Mouse (Mus musculus) lung, embryonic 14.5 days (tissue): ENCODE measurements around the gene Pgrmc2. TPM values are rescaled to one million over a fixed set of nuclear protein-coding genes. Genes with fewer than 3 reads are reported as not detected.

Experiments
- ATAC-seq: fragments of 200-750 bp; cut with Nextera tagmentation; 2 replicates; pipeline ENCODE4 v1.8.0; 2017; ENCODE audit warnings: mild to moderate bottlenecking, moderate TSS enrichment, moderate library complexity; ENCODE audit not compliant: insufficient read depth
- DNase-seq: peaks from one replicate; pipeline ENCODE4 v3.0.0-alpha.2; 2015
- H3K27ac ChIP-seq: fragments of 300-500 bp; sonication (generic); 2 replicates; pipeline ENCODE4 v1.5.1; 2014; ENCODE audit warnings: low read depth, mild to moderate bottlenecking, moderate library complexity
- H3K27me3 ChIP-seq: fragments of 300-500 bp; sonication (generic); 2 replicates; pipeline ENCODE4 v1.6.1; 2014; ENCODE audit warnings: low read length, control low read depth; ENCODE audit not compliant: insufficient read depth
- H3K36me3 ChIP-seq: fragments of 300-500 bp; sonication (generic); 2 replicates; pipeline ENCODE4 v1.6.1; 2014; ENCODE audit warnings: control low read depth; ENCODE audit not compliant: insufficient read depth
- H3K4me1 ChIP-seq: fragments of 300-500 bp; sonication (generic); 2 replicates; pipeline ENCODE4 v1.6.1; 2014; ENCODE audit warnings: antibody characterized with exemption, control low read depth; ENCODE audit not compliant: insufficient read depth
- H3K4me2 ChIP-seq: fragments of 300-500 bp; sonication (generic); 2 replicates; pipeline ENCODE4 v1.6.1; 2014; ENCODE audit warnings: mild to moderate bottlenecking
- H3K4me3 ChIP-seq: fragments of 300-500 bp; sonication (generic); 2 replicates; pipeline ENCODE4 v1.5.1; 2014; ENCODE audit warnings: low read depth, low read length
- H3K9ac ChIP-seq: fragments of 300-500 bp; sonication (generic); 2 replicates; pipeline ENCODE4 v1.6.1; 2014
- H3K9me3 ChIP-seq: fragments of 300-500 bp; sonication (generic); 2 replicates; pipeline ENCODE4 v1.6.1; 2016; ENCODE audit warnings: low read depth, low read length, control low read depth
- CTCF ChIP-seq: IDR thresholded peaks from 2 replicates; pipeline ENCODE4 v1.5.1; 2016; ENCODE audit warnings: antibody characterized with exemption, low read depth
- WGBS: fragments of 180-500 bp; shearing (Covaris S2); extraction: QIAGEN DNeasy Blood & Tissue Kit; methylation state at CpG from one replicate; pipeline ENCODE4 v1.1.7; 2014; 5-methylcytosine and 5-hydroxymethylcytosine counted together
- polyA plus RNA-seq: library from polyadenylated mRNA; unstranded; fragments of >200 nt; fragmentation: Nextera tagmentation; extraction: Ambion mirVana; gene quantifications from 2 replicates; pipeline ENCODE4 v1.2.1, GENCODE M21; 2014

Gene Pgrmc2
- polyA plus RNA-seq, 1 experiment from 2014 or later, result 26.5 TPM

DNA sequence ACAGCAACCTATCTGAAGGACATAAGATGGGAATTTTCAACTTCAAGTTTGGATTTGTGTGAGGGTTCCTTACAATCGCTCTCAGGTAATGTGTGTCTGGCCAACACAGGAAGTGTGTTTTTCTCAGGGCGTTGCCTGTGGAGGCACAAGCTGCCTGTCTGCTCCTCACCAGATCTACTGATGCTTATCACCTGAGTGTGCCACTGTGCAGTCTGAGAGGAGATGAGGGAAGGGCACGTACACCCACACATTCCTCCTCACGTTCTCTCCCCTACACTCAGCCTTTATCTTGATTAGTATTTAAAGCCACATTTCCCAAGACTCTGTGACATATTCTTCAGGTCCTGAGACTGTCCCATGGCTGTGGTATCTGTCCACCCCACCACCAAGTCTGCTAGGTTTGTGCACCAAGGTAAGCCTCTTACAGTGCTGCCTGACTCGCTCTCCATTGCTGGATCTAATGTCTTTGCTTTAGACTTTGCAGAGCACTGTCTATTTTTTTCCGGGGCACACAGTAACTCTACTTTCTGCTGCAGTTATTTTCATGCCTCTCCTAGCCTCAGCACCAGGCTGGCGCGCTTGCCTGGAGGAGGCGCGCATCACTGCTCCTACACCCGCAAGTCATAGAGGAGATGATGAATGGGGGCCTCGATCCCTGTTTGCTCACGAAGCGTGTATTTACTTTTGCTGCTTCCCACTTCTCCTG, 24.9 kb upstream of the Pgrmc2 start:
- H3K9me3 ChIP-seq, result no peaks in the 10 kb centered on the region
- DNase-seq (peak; percentile 27), ATAC-seq (peak; percentile 52; the same call in 1 of the 2 replicates)
- no peak overlapping the region for H3K4me3 ChIP-seq
- no peaks in the 10 kb centered on the region for H3K36me3 ChIP-seq
- WGBS, result 29% methylated on average over 14 of the region's 14 CpGs
- H3K27ac ChIP-seq, result no peak overlapping the region
- peak overlapping the region; percentile 19; the same call in 1 of the 2 replicates for H3K4me2 ChIP-seq
- H3K4me1 ChIP-seq, result no peaks in the 10 kb centered on the region
- TF ChIP-seq CTCF, result no peak
- H3K9ac ChIP-seq, result no peak overlapping the region
- H3K27me3 ChIP-seq, result no peaks in the 10 kb centered on the region

DNA sequence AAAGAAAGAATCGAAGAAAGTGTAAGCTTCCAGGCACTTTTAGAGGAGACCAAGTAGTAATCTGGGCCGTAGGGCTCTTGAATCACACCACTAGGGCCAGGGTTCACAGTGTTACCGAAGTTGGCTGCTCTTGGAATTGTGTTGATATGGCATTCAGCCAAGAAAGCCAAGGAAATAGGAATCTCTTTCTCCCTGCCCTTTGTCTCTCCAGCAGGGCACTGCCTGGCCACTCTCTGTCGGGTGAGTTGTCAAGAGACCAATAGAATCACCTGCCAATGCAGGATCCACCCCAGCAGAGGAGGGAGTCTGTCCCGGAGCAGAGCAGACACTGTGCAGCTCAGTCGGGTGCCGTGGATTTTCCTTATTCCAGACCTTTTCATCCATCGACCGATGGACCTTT, 19.1 kb upstream of the Pgrmc2 start:
- ATAC-seq (no peak), DNase-seq (no peak)
- no peak for TF ChIP-seq CTCF
- WGBS, result 68% methylated on average over 9 of the region's 9 CpGs
- H3K4me2 ChIP-seq, result no peak overlapping the region
- no peak overlapping the region for H3K9ac ChIP-seq
- H3K4me3 ChIP-seq, result no peak overlapping the region
- H3K9me3 ChIP-seq, result no peaks in the 10 kb centered on the region
- H3K36me3 ChIP-seq, result no peaks in the 10 kb centered on the region
- H3K27me3 ChIP-seq, result no peaks in the 10 kb centered on the region
- no peaks in the 10 kb centered on the region for H3K4me1 ChIP-seq
- no peak overlapping the region for H3K27ac ChIP-seq

DNA sequence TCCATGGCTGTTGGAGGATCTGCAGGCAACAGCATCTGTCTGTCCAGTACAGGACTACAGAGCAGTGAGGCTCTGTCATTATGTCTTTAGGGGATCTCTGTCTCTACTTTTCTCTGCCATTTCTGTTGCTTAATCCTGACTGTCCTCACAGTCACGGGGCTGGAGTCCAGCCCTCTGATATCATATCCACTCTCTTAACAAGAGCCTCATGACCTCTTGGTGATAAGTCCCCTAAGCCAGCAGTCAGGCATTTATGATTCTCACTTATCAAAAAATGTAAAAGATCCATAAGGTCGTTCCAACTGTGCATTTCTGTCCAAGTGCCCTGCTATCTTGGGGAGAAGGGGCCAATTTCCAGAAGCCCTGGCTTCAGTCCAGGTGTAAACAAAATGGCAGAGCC, 17.3 kb upstream of the Pgrmc2 start:
- no peak for ATAC-seq
- no peak for TF ChIP-seq CTCF
- H3K9ac ChIP-seq, result no peak overlapping the region

DNA sequence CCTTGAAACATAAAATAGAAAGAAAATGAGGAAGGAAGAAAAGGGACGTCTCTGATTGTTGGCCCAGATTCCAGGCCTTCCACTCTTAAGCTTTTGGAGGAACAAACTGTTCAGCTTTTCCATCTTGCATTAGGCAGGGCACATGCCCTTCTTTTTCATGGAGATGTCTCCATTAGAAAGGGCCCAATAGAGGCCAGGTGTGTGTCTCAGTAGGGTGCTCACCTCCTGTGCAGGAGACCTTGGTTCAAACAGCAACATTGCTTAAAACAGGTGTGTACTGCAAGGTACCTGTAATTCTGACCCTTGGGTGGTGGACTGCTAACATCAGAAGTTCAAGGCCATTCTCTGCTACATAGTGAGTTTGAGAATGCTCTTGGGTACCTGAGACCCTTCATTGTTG, 16.8 kb upstream of the Pgrmc2 start:
- no peaks in the 10 kb centered on the region for H3K36me3 ChIP-seq
- no peak overlapping the region for H3K9ac ChIP-seq
- DNase-seq, result no peak
- H3K4me1 ChIP-seq, result no peaks in the 10 kb centered on the region
- 81% methylated on average over 1 of the region's 1 CpGs for WGBS
- no peak for ATAC-seq
- H3K27ac ChIP-seq, result no peak overlapping the region
- no peak overlapping the region for H3K4me2 ChIP-seq
- no peaks in the 10 kb centered on the region for H3K27me3 ChIP-seq
- H3K4me3 ChIP-seq, result no peak overlapping the region
- H3K9me3 ChIP-seq, result no peaks in the 10 kb centered on the region
- TF ChIP-seq CTCF, result no peak

More for the DNA sequence above, 17.3 kb upstream of the Pgrmc2 start:
- 35% methylated on average over 2 of the region's 2 CpGs for WGBS
- Histone ChIP-seq H3K9me3 (no peaks in the 10 kb centered on the region), H3K27me3 (no peaks in the 10 kb centered on the region), H3K4me3 (no peak overlapping the region), H3K36me3 (no peaks in the 10 kb centered on the region), H3K27ac (no peak overlapping the region), H3K4me2 (no peak overlapping the region), H3K4me1 (no peaks in the 10 kb centered on the region)
- DNase-seq, result no peak

DNA sequence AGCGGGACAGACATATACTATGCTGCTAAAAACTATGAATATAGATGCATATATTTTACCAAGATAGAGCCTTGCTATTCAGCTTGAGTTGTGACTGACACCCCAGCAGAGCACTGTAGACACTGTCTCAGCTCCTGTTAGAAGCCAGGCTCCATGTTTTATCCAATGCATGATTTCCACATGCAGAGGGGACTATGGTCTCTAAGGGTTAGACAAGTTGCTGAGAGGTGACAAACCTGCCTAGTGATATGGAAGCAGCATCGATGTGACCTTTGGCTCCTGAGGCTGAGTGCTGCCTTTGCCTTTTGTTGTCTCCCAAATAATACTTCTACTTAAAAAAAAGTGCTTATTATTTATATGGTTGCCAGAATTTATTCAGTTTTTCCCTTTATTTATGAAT, 10.4 kb upstream of the Pgrmc2 start:
- Histone ChIP-seq H3K9me3 (no peaks in the 10 kb centered on the region), H3K9ac (no peak overlapping the region), H3K4me2 (no peak overlapping the region), H3K36me3 (no peaks in the 10 kb centered on the region), H3K27me3 (no peaks in the 10 kb centered on the region), H3K4me1 (no peaks in the 10 kb centered on the region), H3K4me3 (no peak overlapping the region), H3K27ac (no peak overlapping the region)
- DNase-seq (no peak), ATAC-seq (no peak)
- TF ChIP-seq CTCF, result no peak
- 79% methylated on average over 2 of the region's 2 CpGs for WGBS

DNA sequence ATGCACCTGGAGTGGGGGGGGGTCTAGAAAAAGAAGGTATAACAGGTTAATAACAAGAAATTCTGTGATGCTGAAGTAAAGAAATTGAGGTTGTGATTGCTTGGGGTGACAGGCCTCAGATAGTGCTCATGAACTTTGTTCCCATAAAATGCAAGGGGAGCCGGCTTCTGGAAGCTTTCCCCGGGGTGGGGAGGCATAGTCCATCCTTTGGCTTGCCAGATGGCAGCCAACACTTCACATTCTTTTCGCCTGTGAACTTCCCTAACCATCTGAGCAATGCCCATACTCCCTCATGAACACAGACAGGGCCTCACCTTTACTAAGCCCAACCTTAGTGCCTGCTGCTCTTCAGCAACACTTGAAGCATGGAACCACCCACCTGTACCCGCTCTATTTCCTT, 9.5 kb upstream of the Pgrmc2 start:
- Histone ChIP-seq H3K27ac (no peak overlapping the region), H3K4me1 (no peaks in the 10 kb centered on the region), H3K9me3 (no peaks in the 10 kb centered on the region), H3K36me3 (no peaks in the 10 kb centered on the region), H3K27me3 (no peaks in the 10 kb centered on the region), H3K9ac (no peak overlapping the region), H3K4me2 (no peak overlapping the region), H3K4me3 (no peak overlapping the region)
- no peak for TF ChIP-seq CTCF
- DNase-seq (no peak), ATAC-seq (no peak)
- 67% methylated on average over 4 of the region's 4 CpGs for WGBS

DNA sequence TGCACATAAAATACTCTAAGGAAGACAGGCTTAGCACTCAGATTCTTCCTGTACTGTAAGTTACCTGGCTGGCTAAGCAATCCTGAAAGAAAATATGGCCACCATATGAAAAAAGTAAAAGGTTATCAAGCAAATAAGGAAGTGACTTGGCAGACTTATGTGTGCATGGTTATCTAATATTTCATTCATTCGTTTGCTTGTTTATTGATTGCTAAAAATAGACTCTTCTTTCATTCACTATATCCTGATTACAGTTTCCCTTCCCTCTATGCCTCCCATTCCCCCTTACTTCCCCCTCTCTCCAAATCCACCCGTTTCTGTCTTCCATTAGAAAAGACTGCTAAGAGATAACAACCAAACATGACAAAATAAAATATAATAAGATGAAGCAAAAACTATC, 8.0 kb upstream of the Pgrmc2 start:
- TF ChIP-seq CTCF, result no peak
- Histone ChIP-seq H3K36me3 (no peaks in the 10 kb centered on the region), H3K9me3 (no peaks in the 10 kb centered on the region), H3K9ac (no peak overlapping the region), H3K4me2 (no peak overlapping the region), H3K4me3 (no peak overlapping the region), H3K4me1 (no peaks in the 10 kb centered on the region), H3K27ac (no peak overlapping the region), H3K27me3 (no peaks in the 10 kb centered on the region)
- no peak for ATAC-seq
- DNase-seq, result no peak
- 62% methylated on average over 2 of the region's 2 CpGs for WGBS
